Mouse (Mus musculus): ENCODE results near the gene Chaf1a. TPM values are rescaled to one million over a fixed set of nuclear protein-coding genes. Genes with fewer than 3 reads are reported as not detected.

Gene Chaf1a
- polyA plus RNA-seq, 1 experiment from 2014 or later = 10.8 TPM

DNA sequence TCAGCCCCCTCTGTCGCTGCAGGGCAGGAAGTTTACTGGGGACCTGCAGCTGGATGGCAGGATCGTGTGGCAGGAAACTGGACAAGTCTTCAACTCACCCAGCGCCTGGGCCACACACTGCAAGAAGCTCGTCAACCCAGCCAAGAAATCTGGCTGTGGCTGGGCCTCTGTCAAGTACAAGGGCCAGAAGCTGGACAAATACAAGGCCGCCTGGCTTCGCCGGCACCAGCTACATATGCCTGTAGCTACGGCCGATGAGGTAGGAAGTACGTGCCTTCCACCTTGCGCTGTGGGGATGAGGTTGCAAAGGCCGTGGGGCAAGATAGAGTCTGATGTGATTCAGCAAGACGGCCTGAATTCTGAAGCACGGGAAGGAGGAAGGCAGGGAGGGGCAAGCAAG, 30.0 kb upstream of the Chaf1a start:
- ATAC-seq (replicated peaks) = no peak
- WGBS = 71% methylated on average over 14 of the region's 14 CpGs
- peak overlapping the region; percentile 94 for H3K4me3 ChIP-seq
- no peaks in the 10 kb centered on the region for H3K27me3 ChIP-seq
- H3K9ac ChIP-seq (replicated peaks) = peak overlapping the region; percentile 93
- H3K4me1 ChIP-seq = peaks cover 32% of the 10 kb centered on the region
- peaks cover 29% of the 10 kb centered on the region for H3K36me3 ChIP-seq
- H3K27ac ChIP-seq (replicated peaks) = peak overlapping the region; percentile 98; the same call in 1 of the 2 replicates
- no peaks in the 10 kb centered on the region for H3K9me3 ChIP-seq
- peak overlapping the region; percentile 85 for H3K4me2 ChIP-seq (replicated peaks)

DNA sequence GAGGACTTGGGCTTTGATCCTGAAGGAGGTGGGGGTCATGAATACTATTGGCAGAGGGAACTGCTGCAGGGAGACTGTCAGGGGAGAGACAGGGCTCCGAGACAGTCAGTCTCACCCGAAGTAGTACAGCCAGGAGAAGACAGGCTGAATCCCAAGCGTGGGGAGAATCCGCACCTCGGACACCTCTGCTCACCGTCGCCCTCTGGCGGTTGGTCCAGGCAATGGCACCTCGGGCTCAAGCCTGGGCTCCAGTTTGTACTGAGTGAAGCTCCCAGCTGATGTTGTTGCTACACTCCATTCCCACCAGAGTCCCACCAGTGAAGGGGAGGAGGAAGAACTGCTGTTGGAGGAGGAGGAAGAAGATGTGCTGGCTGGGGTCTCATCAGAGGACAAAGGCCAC, 29.6 kb upstream of the Chaf1a start:
- no peaks in the 10 kb centered on the region for H3K27me3 ChIP-seq
- ATAC-seq (replicated peaks) = no peak
- H3K4me3 ChIP-seq = peak overlapping the region; percentile 94
- no peaks in the 10 kb centered on the region for H3K9me3 ChIP-seq
- no peak overlapping the region for H3K27ac ChIP-seq (replicated peaks)
- 5% methylated on average over 9 of the region's 9 CpGs for WGBS
- H3K4me1 ChIP-seq = peaks cover 32% of the 10 kb centered on the region
- H3K36me3 ChIP-seq = peaks cover 34% of the 10 kb centered on the region
- H3K4me2 ChIP-seq (replicated peaks) = peak overlapping the region; percentile 85
- no peak overlapping the region for H3K9ac ChIP-seq (replicated peaks)

DNA sequence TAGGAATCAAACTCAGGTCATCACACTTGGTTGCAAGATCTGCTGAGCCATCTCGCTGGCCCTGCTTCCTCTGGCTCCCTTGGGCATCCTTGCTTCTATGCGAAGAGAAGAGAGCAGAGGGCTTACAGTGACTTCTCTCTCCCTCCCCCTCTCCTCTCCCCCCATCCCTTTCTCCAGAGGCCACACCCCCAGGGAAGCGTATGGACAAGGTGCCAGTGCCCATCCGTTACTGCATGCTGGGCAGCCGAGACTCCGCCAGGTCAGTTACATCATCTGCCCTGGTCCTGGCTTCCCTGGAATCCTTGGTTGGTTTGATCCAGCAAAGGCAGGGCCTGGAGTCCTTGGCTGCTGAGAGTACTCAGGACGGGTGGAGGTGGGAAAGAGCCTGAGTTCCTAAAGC, 28.8 kb upstream of the Chaf1a start:
- Histone ChIP-seq H3K4me1 (peaks cover 32% of the 10 kb centered on the region), H3K9me3 (no peaks in the 10 kb centered on the region), H3K4me2 (replicated peaks) (no peak overlapping the region), H3K4me3 (no peak overlapping the region), H3K27me3 (no peaks in the 10 kb centered on the region), H3K36me3 (peaks cover 41% of the 10 kb centered on the region), H3K9ac (replicated peaks) (no peak overlapping the region), H3K27ac (replicated peaks) (no peak overlapping the region)
- WGBS = 85% methylated on average over 7 of the region's 7 CpGs
- no peak for ATAC-seq (replicated peaks)

DNA sequence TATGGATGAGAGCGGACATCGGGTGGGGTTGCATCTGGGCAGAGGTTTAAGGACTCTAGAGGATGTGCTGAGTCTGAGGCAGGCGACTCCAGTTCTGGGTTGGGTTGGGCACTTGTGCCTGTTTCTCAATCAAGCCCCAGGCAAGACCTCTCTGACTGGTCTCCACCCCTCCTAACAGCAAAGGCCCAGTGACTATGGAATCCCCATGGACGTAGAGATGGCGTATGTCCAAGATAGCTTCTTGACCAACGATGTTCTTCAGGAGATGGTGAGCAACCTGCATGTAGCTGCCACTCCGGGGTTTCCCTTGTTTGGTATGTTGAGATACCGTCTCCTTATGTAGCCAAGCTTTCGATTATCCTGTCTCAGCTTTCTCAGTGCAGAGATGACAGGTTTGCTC, 24.9 kb upstream of the Chaf1a start:
- Histone ChIP-seq H3K4me1 (peaks cover 17% of the 10 kb centered on the region), H3K27ac (replicated peaks) (no peak overlapping the region), H3K4me2 (replicated peaks) (no peak overlapping the region), H3K27me3 (no peaks in the 10 kb centered on the region), H3K36me3 (peaks cover 74% of the 10 kb centered on the region), H3K9ac (replicated peaks) (no peak overlapping the region), H3K9me3 (no peaks in the 10 kb centered on the region), H3K4me3 (no peak overlapping the region)
- ATAC-seq (replicated peaks) = no peak
- 92% methylated on average over 9 of the region's 9 CpGs for WGBS

DNA sequence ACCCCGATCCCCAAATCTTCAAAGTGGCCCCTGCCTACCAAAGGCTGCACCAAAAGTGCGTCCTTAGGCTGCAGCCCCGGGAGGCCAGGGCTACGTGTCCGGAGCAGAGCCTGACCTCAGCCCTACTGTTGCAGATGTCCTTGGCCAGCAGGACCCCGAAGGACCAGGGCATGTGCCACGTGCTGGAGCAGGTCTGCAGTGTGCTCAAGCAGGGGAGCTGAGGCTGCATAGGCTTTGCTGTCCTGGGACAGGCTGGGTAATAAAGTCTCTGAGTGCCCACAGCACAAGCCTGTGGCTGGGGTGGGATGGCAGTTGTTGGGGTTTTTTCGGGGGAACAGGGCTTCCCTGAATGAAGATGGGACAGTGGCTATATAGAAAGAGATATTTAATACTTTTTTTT, 23.9 kb upstream of the Chaf1a start:
- Histone ChIP-seq H3K36me3 (peaks cover 72% of the 10 kb centered on the region), H3K27me3 (no peaks in the 10 kb centered on the region), H3K9ac (replicated peaks) (no peak overlapping the region), H3K4me1 (peaks cover 7% of the 10 kb centered on the region), H3K4me3 (no peak overlapping the region), H3K9me3 (no peaks in the 10 kb centered on the region), H3K27ac (replicated peaks) (no peak overlapping the region), H3K4me2 (replicated peaks) (no peak overlapping the region)
- no peak for ATAC-seq (replicated peaks)
- 86% methylated on average over 8 of the region's 8 CpGs for WGBS

DNA sequence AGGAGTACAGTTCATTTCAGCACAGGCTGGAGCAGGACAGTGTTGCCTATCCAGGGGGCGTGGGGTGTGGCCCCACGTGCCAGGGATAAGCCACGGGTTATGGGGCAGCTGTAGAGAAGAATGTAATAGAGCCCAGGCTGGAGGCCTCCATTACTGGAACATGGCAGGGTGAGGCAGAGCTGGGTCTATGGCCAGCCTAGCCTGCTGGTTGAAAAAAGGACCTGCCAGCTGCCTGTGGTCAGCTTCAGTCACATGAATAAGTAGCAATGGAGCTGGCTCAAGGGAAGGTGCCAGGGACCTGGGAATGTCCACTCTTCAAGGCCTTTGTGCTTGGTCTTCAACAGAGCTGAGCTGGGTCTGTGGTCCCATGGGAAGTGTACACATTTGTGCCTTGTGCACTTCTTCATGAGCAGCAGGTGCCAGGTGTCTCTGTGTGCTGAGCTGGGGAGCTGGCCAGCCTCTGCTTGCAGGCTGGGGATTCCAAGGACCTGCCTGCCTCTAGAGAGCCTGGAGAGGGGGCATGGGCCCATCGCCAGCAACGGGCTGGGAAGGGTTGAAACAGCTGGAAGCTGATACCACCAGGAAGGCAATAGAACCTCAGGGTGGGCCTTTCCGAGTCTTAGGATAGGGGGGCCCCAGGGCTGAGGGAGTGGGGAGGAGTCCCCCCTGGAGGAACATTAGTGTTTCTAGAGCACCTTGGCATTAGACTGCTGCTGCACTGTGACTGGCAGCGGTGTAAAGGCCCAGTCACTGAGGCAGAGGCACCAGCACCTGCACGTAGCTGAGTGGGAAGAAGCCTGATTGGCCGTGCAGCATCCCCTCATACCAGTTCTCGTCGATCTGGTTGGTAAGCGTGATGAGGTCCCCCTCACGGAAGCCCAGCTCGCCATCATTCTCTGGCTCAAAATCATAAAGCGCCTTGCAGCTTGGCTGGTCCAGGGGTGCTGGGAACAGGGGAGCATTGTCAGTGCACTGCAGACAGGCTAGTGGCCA, 23.1 kb upstream of the Chaf1a start:
- Histone ChIP-seq H3K9ac (replicated peaks) (no peak overlapping the region), H3K27me3 (no peaks in the 10 kb centered on the region), H3K9me3 (no peaks in the 10 kb centered on the region), H3K4me2 (replicated peaks) (no peak overlapping the region), H3K4me3 (no peak overlapping the region), H3K27ac (replicated peaks) (0 out of 2 replicates have a peak overlapping the region, but pooled peaks have one; percentile 16), H3K36me3 (peaks cover 65% of the 10 kb centered on the region), H3K4me1 (peaks cover 5% of the 10 kb centered on the region; the same call in 1 of the 2 replicates)
- WGBS = 87% methylated on average over 15 of the region's 15 CpGs
- no peak for ATAC-seq (replicated peaks)

DNA sequence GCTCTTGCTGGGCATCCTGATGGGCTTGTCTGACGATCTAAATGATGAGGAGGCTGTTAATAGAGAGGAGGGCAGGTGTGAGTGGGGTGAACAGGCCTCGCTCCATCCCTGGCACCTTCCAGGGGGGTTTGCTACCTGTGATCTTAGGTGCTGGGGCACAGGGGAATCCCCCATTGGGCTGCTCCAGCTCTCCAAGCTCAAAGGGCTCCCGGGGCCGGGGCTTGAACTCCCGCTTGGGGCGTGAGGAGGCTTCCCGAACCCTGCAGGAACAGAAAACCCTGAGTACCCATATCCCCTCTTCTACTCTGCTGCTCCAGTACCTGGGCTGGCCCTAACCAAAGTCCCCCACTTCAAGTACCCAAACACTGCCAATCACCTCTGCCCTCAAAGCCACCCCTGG, 22.4 kb upstream of the Chaf1a start:
- peaks cover 12% of the 10 kb centered on the region for H3K4me1 ChIP-seq
- 88% methylated on average over 7 of the region's 7 CpGs for WGBS
- no peak overlapping the region for H3K9ac ChIP-seq (replicated peaks)
- 0 out of 2 replicates have a peak overlapping the region, but pooled peaks have one; percentile 21 for H3K27ac ChIP-seq (replicated peaks)
- H3K9me3 ChIP-seq = no peaks in the 10 kb centered on the region
- peaks cover 60% of the 10 kb centered on the region for H3K36me3 ChIP-seq
- ATAC-seq (replicated peaks) = no peak
- H3K27me3 ChIP-seq = no peaks in the 10 kb centered on the region
- H3K4me3 ChIP-seq = no peak overlapping the region
- no peak overlapping the region for H3K4me2 ChIP-seq (replicated peaks)

DNA sequence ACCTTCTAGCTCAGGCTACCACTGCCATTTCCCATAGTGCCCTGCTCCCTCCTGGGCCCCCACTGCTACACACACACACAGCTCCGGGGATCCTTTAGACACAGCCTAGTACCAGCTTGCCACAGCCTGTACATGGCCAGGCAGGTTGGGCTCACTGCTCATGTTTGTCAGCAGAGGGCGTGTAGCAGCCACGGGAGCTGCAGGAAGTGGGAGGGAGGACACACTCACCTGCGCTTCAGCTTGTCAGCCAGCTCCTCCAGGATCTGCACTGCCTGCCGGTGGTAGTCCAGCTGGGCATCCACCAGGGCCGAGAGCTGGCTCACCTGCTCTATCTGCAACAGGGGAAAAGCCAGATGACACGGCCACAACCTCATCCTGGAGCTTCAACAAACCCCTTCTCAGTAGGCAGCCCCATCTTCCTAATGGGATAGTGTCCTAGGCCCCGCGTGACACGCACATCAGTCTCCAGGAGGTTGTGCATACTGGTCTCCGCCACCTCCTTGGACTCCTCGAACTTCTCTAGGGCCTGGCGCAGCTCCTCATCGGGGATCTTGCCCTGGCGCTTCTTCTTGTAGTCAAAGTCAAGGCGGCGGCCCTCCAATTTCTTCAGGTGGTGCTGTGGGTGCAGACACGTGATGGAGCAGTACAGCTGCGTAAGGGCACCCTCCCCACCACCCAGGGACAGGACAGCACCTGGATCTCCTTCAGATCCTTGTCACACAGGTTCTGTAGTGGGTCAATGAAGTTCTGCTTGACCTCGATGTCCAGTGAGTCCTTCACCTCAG, 21.7 kb upstream of the Chaf1a start:
- Histone ChIP-seq H3K4me3 (no peak overlapping the region), H3K27ac (replicated peaks) (0 out of 2 replicates have a peak overlapping the region, but pooled peaks have one; percentile 21), H3K4me1 (peaks cover 12% of the 10 kb centered on the region), H3K9me3 (no peaks in the 10 kb centered on the region), H3K36me3 (peaks cover 54% of the 10 kb centered on the region), H3K4me2 (replicated peaks) (no peak overlapping the region), H3K9ac (replicated peaks) (no peak overlapping the region), H3K27me3 (no peaks in the 10 kb centered on the region)
- no peak; the same call in 1 of the 2 replicates for ATAC-seq (replicated peaks)
- WGBS = 77% methylated on average over 20 of the region's 20 CpGs

DNA sequence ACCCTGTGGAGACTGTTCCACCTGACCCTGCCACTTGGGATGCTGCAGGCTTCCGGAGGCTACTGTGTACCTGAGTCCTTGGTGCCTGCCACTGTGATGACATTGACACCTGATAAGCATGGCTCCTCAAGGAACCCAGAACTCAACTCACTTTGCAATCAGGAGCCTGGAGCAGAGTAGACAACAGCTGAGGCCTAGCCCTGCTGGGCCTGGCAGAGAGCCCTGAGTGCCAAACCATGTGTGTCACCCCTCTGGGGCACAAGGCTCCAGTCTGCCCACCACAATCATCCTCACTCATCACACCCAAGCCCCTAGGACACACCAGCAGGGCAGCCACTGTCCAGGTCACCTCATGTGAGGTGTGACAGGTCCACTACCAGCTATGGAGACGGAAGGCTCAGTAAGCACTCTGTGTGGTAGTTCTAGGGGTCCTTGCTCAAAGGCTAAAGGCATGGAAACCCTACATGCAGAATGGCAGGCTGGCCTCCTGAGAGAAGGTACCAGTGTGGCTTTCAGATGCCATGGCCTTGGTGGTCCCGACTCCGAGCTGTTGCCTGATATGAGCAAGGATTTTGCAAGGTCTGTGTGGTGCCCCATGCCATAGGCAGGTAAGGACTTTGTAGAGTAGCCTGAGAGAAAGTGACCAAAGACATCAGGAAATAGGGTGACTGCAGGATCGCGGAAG, 19.7 kb upstream of the Chaf1a start:
- Histone ChIP-seq H3K4me1 (peaks cover 12% of the 10 kb centered on the region), H3K4me3 (no peak overlapping the region), H3K27ac (replicated peaks) (peak overlapping the region; percentile 11; the same call in 1 of the 2 replicates), H3K36me3 (peaks cover 41% of the 10 kb centered on the region), H3K27me3 (no peaks in the 10 kb centered on the region), H3K9me3 (no peaks in the 10 kb centered on the region), H3K9ac (replicated peaks) (no peak overlapping the region), H3K4me2 (replicated peaks) (no peak overlapping the region)
- ATAC-seq (replicated peaks) = no peak
- 91% methylated on average over 6 of the region's 6 CpGs for WGBS

DNA sequence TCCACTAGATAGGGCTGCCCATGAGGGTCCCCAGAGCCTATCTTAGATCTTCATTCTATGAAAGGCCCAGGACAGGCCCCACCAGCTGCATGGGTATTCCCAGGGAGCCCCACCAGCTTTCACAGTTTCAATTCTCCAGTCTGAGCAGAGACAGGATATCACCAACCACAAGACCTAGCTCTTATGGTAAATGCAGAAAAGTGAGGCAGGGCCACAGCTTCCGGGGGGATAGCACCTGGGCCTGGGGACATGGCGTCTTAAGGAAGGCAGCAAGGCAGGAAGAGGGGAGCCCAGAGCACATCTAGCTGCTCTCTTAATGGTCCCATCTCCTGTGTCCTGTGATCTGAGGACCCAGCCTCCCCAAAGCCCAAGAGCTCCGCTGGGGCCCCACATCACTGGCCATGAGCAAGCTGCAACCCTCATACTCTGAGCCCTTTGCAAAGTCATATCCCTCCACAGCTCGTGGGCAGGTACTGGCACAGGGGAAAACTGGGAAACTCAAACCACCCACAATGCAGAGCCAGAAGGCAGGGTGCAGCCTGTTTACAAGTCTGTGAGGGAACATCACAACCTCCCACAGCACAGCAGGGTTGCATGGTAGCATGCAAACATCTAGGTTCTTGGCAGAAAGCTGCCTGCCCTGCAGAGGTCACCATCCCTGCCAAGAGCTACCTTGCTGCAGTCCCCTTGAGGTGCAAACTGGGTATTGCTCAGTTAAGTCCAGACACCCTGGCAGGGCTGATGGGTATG, 18.9 kb upstream of the Chaf1a start:
- no peak overlapping the region for H3K9ac ChIP-seq (replicated peaks)
- no peak for ATAC-seq (replicated peaks)
- H3K27me3 ChIP-seq = no peaks in the 10 kb centered on the region
- 79% methylated on average over 4 of the region's 4 CpGs for WGBS
- no peaks in the 10 kb centered on the region for H3K9me3 ChIP-seq
- peaks cover 33% of the 10 kb centered on the region for H3K36me3 ChIP-seq
- peak overlapping the region; percentile 11 for H3K27ac ChIP-seq (replicated peaks)
- H3K4me2 ChIP-seq (replicated peaks) = no peak overlapping the region
- H3K4me3 ChIP-seq = no peak overlapping the region
- H3K4me1 ChIP-seq = peaks cover 12% of the 10 kb centered on the region
